Mouse (Mus musculus) urinary bladder, adult 2 months (tissue): ENCODE results near the gene Fdx1. TPM values are rescaled to one million over a fixed set of nuclear protein-coding genes. Genes with fewer than 3 reads are reported as not detected.

Experiments used
- DNase-seq: peaks from one replicate; pipeline ENCODE4 v3.0.0; 2022; ENCODE audit warnings: low spot score
- polyA plus RNA-seq: library from polyadenylated mRNA; depleted of rRNA; stranded (reverse); fragments of >200 nt; gene quantifications from 2 replicates; pipeline ENCODE4 v1.2.3, GENCODE M21; 2012; rRNA removed

The Fdx1 gene
- polyA plus RNA-seq, 1 experiment: 68.7 TPM

GRCm38 (mm10) chr9:51908255-51908654, 55.1 kb downstream of the Fdx1 start:
- no peak for DNase-seq

GRCm38 (mm10) chr9:51906938-51907337, 56.4 kb downstream of the Fdx1 start:
- DNase-seq: no peak

Other genes starting within 250 kb of the Fdx1 start
- 1.9 and 2.1 TPM in 2 replicates for gene Arhgap20, start 198.2 kb downstream of the Fdx1 start, polyA plus RNA-seq
- gene Rdx, start 83.6 kb upstream of the Fdx1 start, polyA plus RNA-seq: 38.1 and 48.3 TPM in 2 replicates
- gene Zc3h12c, start 205.0 kb upstream of the Fdx1 start, polyA plus RNA-seq: 2.5 and 3.2 TPM in 2 replicates